Comparison of ENCODE assay signal across 20 mouse cellular contexts in the genomic region with DNA sequence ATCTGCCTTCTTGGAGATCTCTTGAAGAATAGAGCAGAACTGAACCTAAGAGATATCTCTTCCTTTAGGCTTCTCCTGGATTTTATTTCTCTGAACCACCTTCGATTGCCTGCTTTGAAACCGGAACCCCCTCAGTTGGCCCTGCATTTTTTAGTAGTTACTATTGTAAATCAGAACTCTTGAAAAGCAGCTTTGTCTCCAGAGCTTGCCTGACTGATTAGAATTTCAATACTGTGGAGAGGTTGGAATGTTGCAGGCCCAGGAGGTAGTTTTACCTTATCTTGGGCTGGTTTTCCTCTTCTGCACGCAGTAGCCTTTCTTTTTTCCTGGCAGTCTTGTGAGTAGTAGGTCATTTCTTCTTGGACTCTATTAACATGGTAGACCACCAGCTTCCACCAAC.
"Had no signal": no experiment of that assay in that cellular context is flagged by ENCODE, and none has a peak within 500 bp of the region (broad histone marks: within the 10 kb centered on the region; RNA-seq: fewer than 3 reads in every experiment).

No protein-coding gene starts in this region.

- H3K4me3 ChIP-seq: limb, embryonic 12.5 days; limb, embryonic 15.5 days; midbrain, embryonic 13.5 days; myocyte; neural tube, embryonic 13.5 days had no signal

- ATAC-seq: liver, postnatal 0 days; lung, postnatal 0 days; midbrain, embryonic 13.5 days; midbrain, embryonic 16.5 days had no signal

- DNase-seq: kidney, postnatal 25 days; left cerebral cortex, postnatal 4 days; liver, postnatal 0 days; lung, embryonic 14.5 days; retina, postnatal 1 day; right cerebral cortex, postnatal 25 days; spleen, adult 18-20 months; thymus, adult 18-20 months; thymus, postnatal 36 days had no signal

- H3K27ac ChIP-seq: kidney, postnatal 0 days; limb, embryonic 12.5 days; limb, embryonic 15.5 days; liver, embryonic 14.5 days; macrophage; midbrain, embryonic 13.5 days; neural tube, embryonic 13.5 days had no signal

- H3K4me2 ChIP-seq: limb, embryonic 12.5 days; limb, embryonic 15.5 days; liver, embryonic 11.5 days; lung, embryonic 14.5 days; midbrain, embryonic 13.5 days; neural tube, embryonic 13.5 days had no signal

- H3K4me1 ChIP-seq: limb, embryonic 12.5 days; limb, embryonic 15.5 days had no signal

- H3K27me3 ChIP-seq: limb, embryonic 12.5 days; limb, embryonic 15.5 days; midbrain, embryonic 13.5 days; neural tube, embryonic 13.5 days had no signal

- H3K9me3 ChIP-seq: limb, embryonic 12.5 days; limb, embryonic 15.5 days; midbrain, embryonic 13.5 days; neural tube, embryonic 13.5 days had no signal

- H3K9ac ChIP-seq: limb, embryonic 12.5 days; limb, embryonic 15.5 days; liver, embryonic 14.5 days; liver, postnatal 0 days; lung, embryonic 14.5 days; midbrain, embryonic 13.5 days; neural tube, embryonic 13.5 days had no signal
